29 mouse cellular contexts compared by ENCODE assay signal in genomic region chr12:40218430-40218945, GRCm38 (mm10). TPM values are rescaled to one million over a fixed set of nuclear protein-coding genes. Genes with fewer than 3 reads are reported as not detected.
DNase-seq lines count a peak whose midpoint lies in the region; ATAC-seq and TF ChIP-seq lines count a peak whose summit lies in the region.
"Had no signal": no experiment of that assay in that cellular context is flagged by ENCODE, and none has a peak within 500 bp of the region (broad histone marks: within the 10 kb centered on the region; RNA-seq: fewer than 3 reads in every experiment).

No protein-coding gene starts in this region.

- no peaks in the 10 kb centered on the region for H3K27me3 ChIP-seq in heart, adult 2 months (ENCODE audit: control insufficient read depth, insufficient read depth, low read length)
- no peaks in the 10 kb centered on the region for H3K27me3 ChIP-seq in CH12.LX (replicated peaks)
- H3K27me3 ChIP-seq: embryonic facial prominence, embryonic 13.5 days; forebrain, embryonic 13.5 days had no signal

- TF ChIP-seq RAD21 in CH12.LX (IDR thresholded peaks at IDR 0.05; ENCODE audit: low read depth, low read length), result no peak

- H3K4me1 ChIP-seq in heart, adult 2 months (ENCODE audit: control insufficient read depth, insufficient read depth, low read length), result peaks cover 5% of the 10 kb centered on the region; the same call in 1 of the 2 replicates
- H3K4me1 ChIP-seq in CH12.LX (ENCODE audit: control insufficient read depth in 1 of 2, insufficient read depth in 2 of 2), result peaks cover 5 to 14% of the 10 kb centered on the region in 2 experiments; a peak in 2 of 4 replicates
- peaks cover 2 to 6% of the 10 kb centered on the region in 2 experiments for H3K4me1 ChIP-seq in ES-E14 (ENCODE audit: control insufficient read depth in 2 of 2, insufficient read depth in 2 of 2, low read length in 2 of 2, poor library complexity in 1 of 2)

- H3K27ac ChIP-seq in heart, adult 2 months, result peak overlapping the region; percentile 93; the same call in 1 of the 2 replicates
- H3K27ac ChIP-seq in layer of hippocampus, adult 2 months, result peak overlapping the region; percentile 98; the same call in 1 of the 2 replicates
- H3K27ac ChIP-seq in CH12.LX (ENCODE audit: insufficient read depth, low read depth) (no peak overlapping the region), ES-E14 (ENCODE audit: insufficient read depth, low read depth, low read length, poor library complexity, severe bottlenecking) (no peak overlapping the region)
- H3K27ac ChIP-seq: embryonic facial prominence, embryonic 10.5 days; embryonic facial prominence, embryonic 13.5 days; forebrain, embryonic 10.5 days; forebrain, embryonic 13.5 days; hindbrain, embryonic 14.5 days; hindbrain, postnatal 0 days had no signal

- peaks cover 2% of the 10 kb centered on the region for H3K79me2 ChIP-seq in heart, adult 2 months (replicated peaks; ENCODE audit: control insufficient read depth, insufficient read depth, low read length)
- peaks cover 53% of the 10 kb centered on the region for H3K79me2 ChIP-seq in CH12.LX (replicated peaks; ENCODE audit: control insufficient read depth, extremely low read depth, insufficient read depth, poor library complexity, severe bottlenecking)

- H3K36me3 ChIP-seq in heart, adult 2 months (ENCODE audit: control insufficient read depth, insufficient read depth, low read length), result peaks cover 32% of the 10 kb centered on the region
- H3K36me3 ChIP-seq in CH12.LX (replicated peaks in 1 of 2; ENCODE audit: control insufficient read depth in 1 of 2, insufficient read depth in 1 of 2, low read length in 1 of 2), result peaks cover 31 to 52% of the 10 kb centered on the region in 2 experiments
- peaks cover 23% of the 10 kb centered on the region for H3K36me3 ChIP-seq in ES-E14 (ENCODE audit: control insufficient read depth, insufficient read depth, low read length, poor library complexity, severe bottlenecking)

- H3K4me3 ChIP-seq in heart, adult 2 months, result no peak overlapping the region
- H3K4me3 ChIP-seq in layer of hippocampus, adult 2 months, result no peak overlapping the region; the same call in 1 of the 2 replicates
- H3K4me3 ChIP-seq in CH12.LX (replicated peaks in 1 of 3; ENCODE audit: low read depth in 2 of 3, low read length in 2 of 3, poor library complexity in 1 of 3) (no peak overlapping the region), ES-E14 (ENCODE audit: insufficient read depth in 1 of 2, low read depth in 1 of 2, low read length in 2 of 2, poor library complexity in 1 of 2, severe bottlenecking in 1 of 2) (no peak overlapping the region)
- H3K4me3 ChIP-seq: embryonic facial prominence, embryonic 10.5 days; embryonic facial prominence, embryonic 13.5 days; forebrain, embryonic 10.5 days; forebrain, embryonic 13.5 days had no signal

- TF ChIP-seq EP300 in heart, adult 2 months (IDR thresholded peaks at IDR 0.05; ENCODE audit: insufficient read depth, low read depth, low read length), result no peak
- TF ChIP-seq EP300 in CH12.LX (IDR thresholded peaks at IDR 0.05; ENCODE audit: low read length), result no peak

- peak overlapping the region; percentile 25; the same call in 1 of the 2 replicates for H3K4me2 ChIP-seq in CH12.LX (ENCODE audit: insufficient read depth, low read depth, poor library complexity, severe bottlenecking)
- H3K4me2 ChIP-seq: embryonic facial prominence, embryonic 13.5 days; forebrain, embryonic 13.5 days; heart, embryonic 11.5 days; hindbrain, embryonic 14.5 days had no signal

- no peak for DNase-seq in heart, adult 2 months
- DNase-seq in heart, postnatal 4 days, result no peak
- no peak for DNase-seq in layer of hippocampus, adult 2 months (ENCODE audit: low spot score in 2 of 2)
- no peak for DNase-seq in layer of hippocampus, adult 8-10 months (ENCODE audit: low spot score in 2 of 2)
- DNase-seq in CH12.LX (ENCODE audit: extremely low read depth) (no peak), ES-E14 (ENCODE audit: low read depth, low spot score) (no peak)
- DNase-seq in lung, postnatal 25 days (ENCODE audit: low spot score), result no peak
- DNase-seq: adrenal gland, adult 8-10 months; adrenal gland, postnatal 25 days; cerebellum, adult 11-12 months; cerebellum, adult 8-10 months; cerebellum, postnatal 10 days; cerebellum, postnatal 36 days; embryo, embryonic 11 days; gastrocnemius, postnatal 14 days; heart, postnatal 36 days had no signal

- 35% methylated on average over 2 of the region's 2 CpGs for WGBS in heart, adult 2 months

- TF ChIP-seq POLR2A in heart, adult 2 months (IDR thresholded peaks at IDR 0.05; ENCODE audit: insufficient read depth, low read depth, low read length), result no peak
- TF ChIP-seq POLR2A in CH12.LX (IDR thresholded peaks at IDR 0.05; ENCODE audit: low read depth, low read length), result 0 out of 2 replicates have a peak, but pooled peaks have one; percentile 14

- no peak for TF ChIP-seq CTCF in heart, adult 2 months (IDR thresholded peaks at IDR 0.05)
- no peak for TF ChIP-seq CTCF in layer of hippocampus, adult 2 months (conservative IDR thresholded peaks at IDR 0.05)
- no peak for TF ChIP-seq CTCF in CH12.LX (conservative IDR thresholded peaks at IDR 0.05 in 1 of 2, IDR thresholded peaks at IDR 0.05 in 1 of 2; ENCODE audit: low read depth in 2 of 2, low read length in 2 of 2)

- no peak overlapping the region for H3K9ac ChIP-seq in heart, adult 2 months (ENCODE audit: low read depth, low read length)
- H3K9ac ChIP-seq in CH12.LX (ENCODE audit: insufficient read depth, low read depth) (no peak overlapping the region; the same call in 1 of the 2 replicates), ES-E14 (ENCODE audit: insufficient read depth, low read depth, low read length, poor library complexity, severe bottlenecking) (no peak overlapping the region)
- H3K9ac ChIP-seq: embryonic facial prominence, embryonic 13.5 days; forebrain, embryonic 13.5 days; hindbrain, embryonic 14.5 days had no signal

- in situ Hi-C loops in CH12.LX (cut with MboI; ENCODE audit: low pct_ligation_motif_present, low pct_unique_long_range_greater_than_20kb, low sequenced_read_pairs), result no loop called here
- in situ Hi-C loops in ES-E14 (cut with MboI; ENCODE audit: low sequenced_read_pairs in 2 of 2, unreplicated experiment in 2 of 2), result no loop called here

- dilution Hi-C loops in CH12.LX (cut with MboI; ENCODE audit: extremely low pct_ligation_motif_present, extremely low pct_unique_long_range_greater_than_20kb, low sequenced_read_pairs), result no loop called here

- no peak for ATAC-seq in erythroblast, adult 5-6 weeks (replicated peaks; ENCODE audit: low FRiP score, poor library complexity, severe bottlenecking)
- ATAC-seq: CD4-positive, CD25-positive, alpha-beta regulatory T cell, adult 4 months; forebrain, embryonic 13.5 days; forebrain, embryonic 16.5 days; hindbrain, postnatal 0 days; inflammation-experienced regulatory T-cells, adult 6 months had no signal

- H3K9me3 ChIP-seq in CH12.LX (replicated peaks; ENCODE audit: low read length), result no peaks in the 10 kb centered on the region
- no peaks in the 10 kb centered on the region for H3K9me3 ChIP-seq in ES-E14 (ENCODE audit: control insufficient read depth, insufficient read depth, low read depth, low read length)
- H3K9me3 ChIP-seq: embryonic facial prominence, embryonic 10.5 days; embryonic facial prominence, embryonic 13.5 days; forebrain, embryonic 10.5 days; forebrain, embryonic 13.5 days; G1E had no signal

- intact Hi-C loops in heart, adult 2 months (cut with DNase I), result no loop called here

TF ChIP-seq in CH12.LX, 34 proteins besides CTCF, POLR2A, EP300 and RAD21:
- TF ChIP-seq PAX5 (IDR thresholded peaks at IDR 0.05; ENCODE audit: low read length) (no peak), JUND (conservative IDR thresholded peaks at IDR 0.05; ENCODE audit: low read depth, low read length) (no peak), ZNF384 (IDR thresholded peaks at IDR 0.05; ENCODE audit: low read depth, low read length) (peak; percentile 64), NRF1 (IDR thresholded peaks at IDR 0.05; ENCODE audit: low read depth, low read length) (no peak), HCFC1 (IDR thresholded peaks at IDR 0.05; ENCODE audit: low read depth, low read length) (no peak), JUN (IDR thresholded peaks at IDR 0.05; ENCODE audit: insufficient read depth, low read depth, low read length) (no peak)
TF ChIP-seq in CH12.LX: peak in this region for 1.

TF ChIP-seq in ES-E14, 5 proteins besides CTCF, POLR2A, EP300 and RAD21:
- no peak for TF ChIP-seq HCFC1 (IDR thresholded peaks at IDR 0.05; ENCODE audit: borderline replicate concordance, insufficient read depth, low read length)
- 0 out of 2 replicates have a peak, but pooled peaks have one; percentile 7 for TF ChIP-seq ZNF384 (IDR thresholded peaks at IDR 0.05; ENCODE audit: low read depth, low read length)
- no peak for TF ChIP-seq ZC3H11A (IDR thresholded peaks at IDR 0.05; ENCODE audit: borderline replicate concordance, low read depth, low read length)
- no peak for TF ChIP-seq MAFK (IDR thresholded peaks at IDR 0.05; ENCODE audit: insufficient read depth, low read depth, low read length)
- no peak for TF ChIP-seq CHD2 (IDR thresholded peaks at IDR 0.05; ENCODE audit: low read depth, low read length)
TF ChIP-seq in ES-E14: peak in this region for 1.

RNA-seq across cellular contexts. Expression of gene Lsmem1, which starts 19.2 kb away (rescaled TPM):
- 10 to 100 TPM; 43.2 to 45.4 TPM for total RNA-seq in heart, adult 2 months (2021)
- 22.2 and 39.4 TPM in 2 replicates for polyA plus RNA-seq in heart, adult 2 months (2012; rRNA removed)
- total RNA-seq in heart, postnatal 4 days (2021), result 10 to 100 TPM; 23.4 to 23.6 TPM
- under 1 TPM; 0.37 to 0.72 TPM for total RNA-seq in layer of hippocampus, adult 2 months (2021)
- 1 to 10 TPM in 1 of 4 experiments, under 1 TPM in 3; 0.66 to 1.5 (median 0.87) TPM for total RNA-seq in layer of hippocampus, adult 8-10 months (2022)
- total RNA-seq in CH12.LX (2012; rRNA removed), result not detected in 2 replicates
- total RNA-seq in CH12.LX (2014; rRNA removed), result not detected in 2 replicates
- not detected in 2 replicates for polyA plus RNA-seq in CH12.LX (2012; ENCODE audit: insufficient read length, low read depth)
- 0.09 and 0.16 TPM in 2 replicates for total RNA-seq in ES-E14 (2012; rRNA removed)
- not detected in 2 replicates for total RNA-seq in erythroblast, adult 5-6 weeks (2015; ENCODE audit: low replicate concordance)
- total RNA-seq in erythroblast, adult 5-6 weeks (2017; ENCODE audit: low replicate concordance), result not detected in 2 replicates
- total RNA-seq: adrenal gland, postnatal 25 days; hindbrain, postnatal 0 days had no signal
- polyA plus RNA-seq: CD4-positive, CD25-positive, alpha-beta regulatory T cell, adult 4 months; embryonic facial prominence, embryonic 10.5 days; embryonic facial prominence, embryonic 13.5 days; forebrain, embryonic 10.5 days; forebrain, embryonic 13.5 days; forebrain, embryonic 16.5 days; G1E; gonadal fat pad, adult 2 months; hindbrain, embryonic 14.5 days had no signal

RNA-seq across cellular contexts. Expression of gene Ifrd1, which starts 29.8 kb away (rescaled TPM):
- 10 to 100 TPM; 85.1 to 87.6 TPM for total RNA-seq in heart, adult 2 months (2021)
- polyA plus RNA-seq in heart, adult 2 months (2012; rRNA removed), result 14.1 and 34.8 TPM in 2 replicates
- 100 to 1,000 TPM; 172 to 203 TPM for total RNA-seq in heart, postnatal 4 days (2021)
- 100 to 1,000 TPM in 1 of 2 experiments, 10 to 100 TPM in 1; 89.3 to 102 TPM for total RNA-seq in layer of hippocampus, adult 2 months (2021)
- total RNA-seq in layer of hippocampus, adult 8-10 months (2022), result 10 to 100 TPM; 80.1 to 95.4 (median 92.0) TPM
- 98.2 and 105 TPM in 2 replicates for total RNA-seq in CH12.LX (2012; rRNA removed)
- total RNA-seq in CH12.LX (2014; rRNA removed), result 427 and 506 TPM in 2 replicates
- polyA plus RNA-seq in CH12.LX (2012; ENCODE audit: insufficient read length, low read depth), result 258 and 269 TPM in 2 replicates
- total RNA-seq in ES-E14 (2012; rRNA removed), result 79.8 and 116 TPM in 2 replicates
- 11.7 and 90.9 TPM in 2 replicates for total RNA-seq in erythroblast, adult 5-6 weeks (2015; ENCODE audit: low replicate concordance)
- total RNA-seq in erythroblast, adult 5-6 weeks (2017; ENCODE audit: low replicate concordance), result 15.4 and 19.7 TPM in 2 replicates

Comparison
In these comparisons a context has a peak if more than half of its experiments do, and no peak if none do; other contexts are left out.
1. H3K27ac ChIP-seq: peak in heart, adult 2 months (single experiment) and layer of hippocampus, adult 2 months (single experiment); none in CH12.LX (single experiment) and ES-E14 (single experiment).
2. RNA of gene Lsmem1, which starts 19.2 kb away (total RNA-seq): 43.2 to 45.4 TPM in heart, adult 2 months and 23.4 to 23.6 TPM in heart, postnatal 4 days; 0.66 to 1.5 TPM in layer of hippocampus, adult 8-10 months, 0.37 to 0.72 TPM in layer of hippocampus, adult 2 months, 0.09 to 0.16 TPM in ES-E14, not detected in CH12.LX and not detected in erythroblast, adult 5-6 weeks; every median in the first group is over 4 times any median in the second.